Mouse (Mus musculus): ENCODE results near the gene Ppp1r13b. TPM values are rescaled to one million over a fixed set of nuclear protein-coding genes. Genes with fewer than 3 reads are reported as not detected.
"Not testable (repeated sequence)": the region's sequence is repeated elsewhere in the genome, so short reads cannot be mapped to it uniquely, and the experiment has no call there.

Ppp1r13b gene
- polyA plus RNA-seq (2015; fragmentation: Nextera tagmentation; extraction: Ambion mirVana), result 11.1 and 15.3 TPM in 2 replicates

DNA sequence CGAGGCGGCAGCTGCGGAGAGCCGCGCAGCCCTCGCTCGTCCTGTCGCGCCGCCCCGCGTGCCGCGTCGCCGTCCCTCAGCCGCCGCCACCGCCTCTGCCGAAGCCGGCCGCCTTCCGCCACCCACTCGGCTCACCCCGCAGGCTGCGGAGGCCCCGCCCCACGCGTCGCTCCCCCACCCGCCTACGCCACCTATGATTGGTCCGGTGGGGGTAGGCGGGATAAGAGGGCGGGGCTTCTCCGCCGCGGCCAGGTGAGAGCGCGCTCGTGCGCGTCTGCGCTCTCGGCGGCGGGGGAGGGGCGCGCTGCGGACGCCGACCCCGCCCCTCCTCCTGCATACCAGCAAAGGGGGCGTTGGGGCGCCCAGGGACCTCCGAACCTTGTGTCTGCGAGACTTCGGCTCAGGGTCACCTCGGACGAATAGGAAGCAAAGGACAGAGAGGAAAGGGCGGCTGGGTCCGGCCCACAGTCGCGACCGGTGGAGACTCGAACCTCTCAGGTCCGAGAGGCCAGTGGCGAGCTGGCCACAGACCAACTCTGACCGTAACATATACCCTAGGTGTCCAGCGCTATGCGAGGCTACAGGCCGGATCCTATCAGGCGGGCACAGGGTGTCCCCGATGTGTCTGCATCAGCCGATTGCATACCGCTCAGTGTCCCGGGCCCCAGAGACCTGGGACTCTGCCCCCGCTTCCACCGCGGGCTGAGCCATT, at the start of gene Ppp1r13b:
TSS of gene Ppp1r13b (minus strand) at position 141 of the 712 bp plus-strand sequence.
- no peaks in the 10 kb centered on the region for H3K27me3 ChIP-seq
- H3K4me3 ChIP-seq, result peak within 1 kb of the TSS; percentile 92
- peaks cover 14% of the 10 kb centered on the region for H3K4me1 ChIP-seq (replicated peaks)
- H3K4me2 ChIP-seq, result peak within 1 kb of the TSS; percentile 80
- peak within 1 kb of the TSS; percentile 89 for H3K9ac ChIP-seq
- under 1% methylated on average over 80 of the region's 80 CpGs for WGBS
- no peaks in the 10 kb centered on the region for H3K9me3 ChIP-seq (replicated peaks)
- peak within 1 kb of the TSS; percentile 94 for H3K27ac ChIP-seq
- ATAC-seq (replicated peaks; ENCODE audit: insufficient number of reproducible peaks, insufficient read depth, low FRiP score, low read depth), result peak; percentile 96
- H3K36me3 ChIP-seq, result no peaks in the 10 kb centered on the region

DNA sequence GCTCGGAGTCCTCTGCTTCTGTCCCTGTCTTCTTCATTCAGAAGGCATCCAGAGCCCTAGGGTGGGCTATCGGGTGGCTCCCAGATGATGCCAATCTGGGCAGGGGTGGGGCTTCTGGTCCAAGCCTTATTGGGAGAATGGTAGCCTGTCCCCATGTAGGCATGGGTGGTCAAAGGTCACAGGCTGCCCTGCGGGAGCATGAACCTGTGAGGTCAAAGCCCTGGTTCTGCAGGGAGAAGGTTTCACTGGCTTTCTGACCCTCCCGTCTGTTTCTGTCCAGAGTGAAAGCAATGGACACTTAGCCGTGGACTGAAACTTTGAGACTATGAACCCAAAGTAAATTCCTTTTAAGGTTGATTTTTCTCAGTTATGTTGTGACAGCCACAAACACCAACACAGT, 48.3 kb upstream of the Ppp1r13b start:
- H3K4me3 ChIP-seq, result no peak overlapping the region
- peaks cover 7% of the 10 kb centered on the region; the same call in 1 of the 2 replicates for H3K4me1 ChIP-seq (replicated peaks)
- no peak overlapping the region for H3K27ac ChIP-seq
- no peaks in the 10 kb centered on the region for H3K9me3 ChIP-seq (replicated peaks)
- H3K9ac ChIP-seq, result no peak overlapping the region
- ATAC-seq (replicated peaks; ENCODE audit: insufficient number of reproducible peaks, insufficient read depth, low FRiP score, low read depth), result no peak
- H3K4me2 ChIP-seq, result no peak overlapping the region
- 73% methylated on average over 5 of the region's 5 CpGs for WGBS
- H3K27me3 ChIP-seq, result no peaks in the 10 kb centered on the region
- H3K36me3 ChIP-seq, result peaks cover 21% of the 10 kb centered on the region

DNA sequence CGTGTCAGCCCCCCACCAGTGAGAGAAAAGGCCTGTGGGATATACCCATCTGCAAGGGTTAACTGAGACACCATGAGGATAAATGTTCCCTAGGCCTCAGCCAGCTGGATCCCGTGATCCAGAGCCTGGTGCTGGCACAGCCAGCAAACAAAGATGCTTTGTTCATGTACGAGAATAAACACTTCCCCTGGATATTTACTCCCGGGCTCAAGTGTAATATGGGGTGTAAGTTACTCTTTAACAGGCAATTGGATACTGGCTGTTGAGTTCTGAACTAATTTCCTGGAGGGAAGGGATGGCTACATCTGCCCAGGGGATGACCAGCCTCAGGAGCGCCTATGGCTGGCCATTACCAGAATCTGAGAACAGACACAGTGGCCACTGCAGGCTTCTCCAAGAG, 43.8 kb upstream of the Ppp1r13b start:
- ATAC-seq (replicated peaks; ENCODE audit: insufficient number of reproducible peaks, insufficient read depth, low FRiP score, low read depth), result no peak
- H3K27me3 ChIP-seq, result no peaks in the 10 kb centered on the region
- H3K9me3 ChIP-seq (replicated peaks), result no peaks in the 10 kb centered on the region
- no peak overlapping the region for H3K4me2 ChIP-seq
- no peaks in the 10 kb centered on the region for H3K36me3 ChIP-seq
- no peak overlapping the region for H3K9ac ChIP-seq
- 51% methylated on average over 5 of the region's 5 CpGs for WGBS
- no peaks in the 10 kb centered on the region for H3K4me1 ChIP-seq (replicated peaks)
- H3K27ac ChIP-seq, result no peak overlapping the region
- no peak overlapping the region for H3K4me3 ChIP-seq

DNA sequence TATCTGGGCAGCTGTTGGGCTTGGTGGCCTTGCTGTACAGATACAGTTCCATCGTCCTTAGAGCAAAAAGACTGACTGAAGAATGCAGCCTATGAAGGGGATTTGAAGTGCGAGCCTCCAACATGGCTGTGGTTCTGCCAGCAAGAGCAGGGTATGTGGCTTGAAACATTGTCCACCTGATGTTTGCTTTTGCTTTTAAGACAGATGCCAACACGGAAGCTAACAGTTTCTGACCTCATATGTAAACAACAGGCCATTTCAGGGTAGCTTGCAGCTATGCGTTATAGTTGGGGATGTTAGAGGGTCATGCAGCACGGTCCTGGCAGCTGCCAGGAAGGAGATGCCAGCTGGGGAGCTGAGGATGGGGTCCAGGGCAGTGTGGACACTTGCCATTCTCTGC, 42.6 kb upstream of the Ppp1r13b start:
- H3K4me2 ChIP-seq, result no peak overlapping the region
- 64% methylated on average over 5 of the region's 5 CpGs for WGBS
- H3K4me3 ChIP-seq, result no peak overlapping the region
- no peak overlapping the region for H3K27ac ChIP-seq
- H3K9ac ChIP-seq, result no peak overlapping the region
- no peaks in the 10 kb centered on the region for H3K36me3 ChIP-seq
- H3K4me1 ChIP-seq (replicated peaks), result peaks cover 7% of the 10 kb centered on the region
- H3K27me3 ChIP-seq, result no peaks in the 10 kb centered on the region
- H3K9me3 ChIP-seq (replicated peaks), result no peaks in the 10 kb centered on the region
- no peak for ATAC-seq (replicated peaks; ENCODE audit: insufficient number of reproducible peaks, insufficient read depth, low FRiP score, low read depth)

DNA sequence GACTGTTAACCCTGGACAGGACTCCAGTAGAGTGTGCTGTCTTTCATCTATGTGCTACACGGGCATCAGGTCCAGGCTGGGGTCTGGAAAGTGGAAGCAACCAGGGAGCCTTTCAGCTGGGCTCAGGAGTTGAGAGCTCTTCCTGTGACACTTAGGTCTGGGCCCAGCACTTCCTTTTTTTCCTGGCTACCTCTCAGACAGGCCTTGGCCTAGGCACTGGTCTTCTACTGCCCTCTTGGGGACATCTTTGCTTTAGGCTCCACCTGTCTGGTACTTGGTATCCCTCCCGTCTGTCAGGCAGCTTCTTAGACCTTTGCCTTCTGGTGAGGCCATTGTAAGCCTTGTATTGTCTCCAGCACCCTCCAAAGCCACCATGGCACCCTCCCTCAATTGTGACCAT, 38.8 kb upstream of the Ppp1r13b start:
- no peak overlapping the region for H3K9ac ChIP-seq
- no peak overlapping the region for H3K4me3 ChIP-seq
- 0 out of 2 replicates have a peak overlapping the region, but pooled peaks have one; percentile 6 for H3K4me2 ChIP-seq
- H3K36me3 ChIP-seq, result no peaks in the 10 kb centered on the region
- ATAC-seq (replicated peaks; ENCODE audit: insufficient number of reproducible peaks, insufficient read depth, low FRiP score, low read depth), result 0 out of 2 replicates have a peak, but pooled peaks have one; percentile 14
- no peaks in the 10 kb centered on the region for H3K27me3 ChIP-seq
- peak overlapping the region; percentile 90 for H3K27ac ChIP-seq
- H3K9me3 ChIP-seq (replicated peaks), result no peaks in the 10 kb centered on the region
- 25% methylated on average over 2 of the region's 2 CpGs for WGBS
- peaks cover 28% of the 10 kb centered on the region for H3K4me1 ChIP-seq (replicated peaks)

DNA sequence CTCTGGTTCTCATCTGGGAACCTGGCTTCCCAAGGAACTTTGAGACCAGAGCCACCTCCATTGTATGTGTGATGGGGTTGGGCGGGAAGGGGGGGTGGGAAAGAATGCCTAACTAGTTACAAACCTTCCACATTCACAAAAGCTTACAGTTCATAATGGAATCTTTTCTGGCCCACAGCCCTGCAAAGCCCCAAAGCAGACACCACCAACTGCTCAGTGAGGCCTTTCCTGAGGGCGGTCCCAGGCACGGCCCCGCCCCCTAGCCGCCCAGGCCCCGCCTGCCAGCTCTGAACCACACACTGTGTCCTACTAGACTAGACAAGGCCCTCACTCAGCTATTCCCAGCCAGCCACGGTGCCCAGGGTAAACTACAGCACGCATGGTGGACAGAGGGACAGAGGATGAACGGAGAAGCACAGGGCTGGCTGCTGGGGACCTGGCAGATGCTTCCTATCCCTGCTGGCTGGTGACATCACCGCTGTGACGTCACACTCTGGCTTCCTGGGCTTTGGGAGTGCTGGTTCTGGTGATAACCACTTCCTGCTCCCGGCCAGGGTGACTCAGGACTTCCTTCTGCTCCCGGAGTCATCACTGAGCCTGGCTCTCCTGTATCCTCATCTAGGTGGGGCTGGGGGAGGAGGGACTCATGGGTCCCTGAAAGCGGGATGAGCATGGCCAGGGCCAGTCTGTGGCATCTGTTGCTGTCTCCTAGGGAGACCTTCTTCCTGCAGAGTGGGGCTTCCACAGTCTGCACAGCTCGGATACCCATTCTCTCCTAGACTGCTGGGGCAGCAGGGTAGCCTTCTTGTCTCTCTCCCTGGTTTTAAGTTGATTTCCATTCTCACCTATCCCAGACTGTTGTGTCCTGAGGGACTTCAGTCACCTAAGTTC, 38.1 kb upstream of the Ppp1r13b start:
- H3K9ac ChIP-seq, result not testable (repeated sequence)

DNA sequence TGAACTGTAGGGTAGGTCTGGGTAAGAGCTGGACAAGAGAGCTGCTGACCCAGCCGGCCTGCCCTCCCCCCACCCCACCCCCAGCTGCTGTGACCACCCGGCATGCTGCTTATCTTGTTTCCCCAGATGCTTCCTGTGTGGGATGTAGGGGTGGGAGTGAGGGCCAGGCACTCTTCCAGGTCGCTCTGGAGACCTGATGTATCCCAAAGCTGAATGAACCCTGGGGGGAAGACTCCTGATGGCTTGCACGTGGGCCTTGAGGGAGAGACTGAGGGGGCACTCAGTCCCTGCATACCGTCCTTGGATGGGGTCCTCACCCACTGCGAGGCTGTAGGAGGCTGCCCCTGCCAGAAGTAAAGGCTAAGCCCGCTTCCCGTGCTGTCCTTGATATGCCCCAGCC, 37.2 kb upstream of the Ppp1r13b start:
- Histone ChIP-seq H3K4me1 (replicated peaks) (peaks cover 28% of the 10 kb centered on the region), H3K9ac (peak overlapping the region; percentile 29; the same call in 1 of the 2 replicates), H3K27me3 (no peaks in the 10 kb centered on the region), H3K4me3 (no peak overlapping the region), H3K9me3 (replicated peaks) (no peaks in the 10 kb centered on the region), H3K4me2 (peak overlapping the region; percentile 12), H3K27ac (peak overlapping the region; percentile 90), H3K36me3 (no peaks in the 10 kb centered on the region)
- ATAC-seq (replicated peaks; ENCODE audit: insufficient number of reproducible peaks, insufficient read depth, low FRiP score, low read depth), result peak; percentile 61
- 8% methylated on average over 8 of the region's 8 CpGs for WGBS

More for the DNA sequence above, 38.1 kb upstream of the Ppp1r13b start:
- peak; percentile 71 for ATAC-seq (replicated peaks; ENCODE audit: insufficient number of reproducible peaks, insufficient read depth, low FRiP score, low read depth)
- WGBS, result 30% methylated on average over 12 of the region's 15 CpGs
- H3K9me3 ChIP-seq (replicated peaks); H3K27me3 ChIP-seq; H3K4me3 ChIP-seq; H3K36me3 ChIP-seq: not testable (repeated sequence)
- Histone ChIP-seq H3K27ac (peak overlapping the region; percentile 90), H3K4me1 (replicated peaks) (peaks cover 28% of the 10 kb centered on the region), H3K4me2 (peak overlapping the region; percentile 12; the same call in 1 of the 2 replicates)

DNA sequence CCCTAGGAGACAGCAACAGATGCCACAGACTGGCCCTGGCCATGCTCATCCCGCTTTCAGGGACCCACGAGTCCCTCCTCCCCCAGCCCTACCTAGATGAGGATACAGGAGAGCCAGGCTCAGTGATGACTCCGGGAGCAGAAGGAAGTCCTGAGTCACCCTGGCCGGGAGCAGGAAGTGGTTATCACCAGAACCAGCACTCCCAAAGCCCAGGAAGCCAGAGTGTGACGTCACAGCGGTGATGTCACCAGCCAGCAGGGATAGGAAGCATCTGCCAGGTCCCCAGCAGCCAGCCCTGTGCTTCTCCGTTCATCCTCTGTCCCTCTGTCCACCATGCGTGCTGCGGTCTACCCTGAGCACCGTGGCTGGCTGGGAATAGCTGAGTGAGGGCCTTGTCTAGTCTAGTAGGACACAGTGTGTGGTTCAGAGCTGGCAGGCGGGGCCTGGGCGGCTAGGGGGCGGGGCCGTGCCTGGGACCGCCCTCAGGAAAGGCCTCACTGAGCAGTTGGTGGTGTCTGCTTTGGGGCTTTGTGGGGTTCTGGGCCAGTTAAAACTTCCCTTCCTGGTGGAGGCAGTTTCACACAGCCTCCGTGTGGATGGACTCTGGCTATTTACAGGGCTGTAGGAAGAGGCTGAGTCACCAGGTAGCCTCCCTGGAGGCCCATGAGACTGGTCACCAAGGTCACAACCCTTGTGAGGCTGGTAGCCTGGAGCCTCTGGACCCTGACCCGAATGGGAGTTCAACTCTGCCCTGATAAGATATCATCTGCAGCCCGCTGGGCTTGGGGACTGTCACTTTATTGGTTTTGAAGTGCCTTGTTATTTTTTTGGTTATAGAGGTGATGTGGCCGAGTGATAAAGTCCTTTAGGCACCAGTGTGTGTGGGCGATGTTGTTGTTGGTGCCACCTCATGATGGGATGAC, 36.4 kb upstream of the Ppp1r13b start:
- not testable (repeated sequence) for H3K36me3 ChIP-seq; H3K9me3 ChIP-seq (replicated peaks); H3K9ac ChIP-seq; H3K27me3 ChIP-seq
- peaks cover 28% of the 10 kb centered on the region for H3K4me1 ChIP-seq (replicated peaks)
- peak overlapping the region; percentile 22 for H3K4me3 ChIP-seq
- ATAC-seq (replicated peaks; ENCODE audit: insufficient number of reproducible peaks, insufficient read depth, low FRiP score, low read depth), result peak; percentile 67
- H3K4me2 ChIP-seq, result peak overlapping the region; percentile 47
- H3K27ac ChIP-seq, result peak overlapping the region; percentile 90
- WGBS, result 43% methylated on average over 17 of the region's 20 CpGs

DNA sequence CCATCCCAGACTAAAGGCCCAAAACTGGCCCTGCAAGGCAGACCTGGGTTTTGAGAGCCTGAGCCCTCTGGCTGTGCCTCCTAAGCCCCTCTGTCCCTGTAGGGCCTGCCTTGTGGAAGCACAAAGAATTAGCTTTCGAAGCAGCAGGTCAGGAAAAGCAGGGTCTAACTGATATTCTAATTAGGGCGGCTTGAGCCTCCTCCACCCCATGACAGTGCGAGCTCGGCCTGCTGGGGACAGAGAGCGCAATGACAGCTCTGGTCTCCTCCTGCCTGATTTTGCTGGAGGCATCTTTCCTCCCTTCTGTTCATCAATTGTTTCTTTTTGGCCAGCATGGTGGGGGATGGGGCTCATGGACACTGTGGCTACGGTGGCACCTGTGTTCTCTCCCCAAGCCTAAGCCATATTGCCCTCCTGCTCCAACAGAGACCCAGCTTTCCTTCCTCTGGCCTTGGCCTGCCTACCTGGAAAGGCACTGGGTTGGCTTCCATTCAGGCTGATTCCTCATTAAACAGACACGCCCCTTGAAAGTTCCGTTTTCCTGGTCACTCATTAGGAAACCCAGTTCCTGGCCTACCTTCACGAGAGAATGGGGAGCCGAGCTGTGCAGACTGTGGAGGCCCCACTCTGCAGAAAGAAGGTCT, 35.6 kb upstream of the Ppp1r13b start:
- Histone ChIP-seq H3K27ac (peak overlapping the region; percentile 90), H3K36me3 (no peaks in the 10 kb centered on the region), H3K9ac (no peak overlapping the region; the same call in 1 of the 2 replicates), H3K4me2 (peak overlapping the region; percentile 47), H3K27me3 (no peaks in the 10 kb centered on the region), H3K4me3 (peak overlapping the region; percentile 22), H3K4me1 (replicated peaks) (peaks cover 36% of the 10 kb centered on the region), H3K9me3 (replicated peaks) (no peaks in the 10 kb centered on the region)
- no peak for ATAC-seq (replicated peaks; ENCODE audit: insufficient number of reproducible peaks, insufficient read depth, low FRiP score, low read depth)
- 65% methylated on average over 10 of the region's 10 CpGs for WGBS

DNA sequence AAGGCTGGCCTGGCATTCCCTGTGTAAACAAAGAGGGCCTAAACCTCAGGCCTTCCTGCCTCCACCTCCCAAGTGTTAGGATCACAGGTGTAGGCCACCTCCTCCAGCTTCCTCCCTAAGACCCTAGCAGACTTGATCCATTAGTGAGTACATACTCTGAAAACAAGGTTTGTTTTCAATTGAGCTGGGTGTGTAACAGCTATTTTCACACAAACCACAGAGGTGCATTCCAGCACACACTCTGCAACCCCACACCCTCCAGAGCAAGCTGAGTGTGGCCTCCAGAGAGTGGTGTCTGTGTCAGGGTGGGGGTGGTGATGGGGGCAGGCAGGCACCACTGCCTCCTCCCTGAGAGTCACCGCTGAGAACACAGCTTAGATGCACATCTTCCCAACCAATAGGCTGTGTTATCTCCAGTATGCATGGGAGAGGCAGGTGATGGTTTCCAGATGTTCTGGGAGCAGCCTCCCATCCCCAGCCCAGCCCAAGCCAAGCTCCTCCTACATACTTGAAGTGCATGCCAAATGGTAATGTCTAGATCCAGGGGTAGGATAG, 30.8 kb upstream of the Ppp1r13b start:
- Histone ChIP-seq H3K4me3 (no peak overlapping the region), H3K9ac (no peak overlapping the region), H3K9me3 (replicated peaks) (no peaks in the 10 kb centered on the region), H3K36me3 (no peaks in the 10 kb centered on the region), H3K27me3 (no peaks in the 10 kb centered on the region), H3K27ac (peak overlapping the region; percentile 45; the same call in 1 of the 2 replicates), H3K4me1 (replicated peaks) (peaks cover 45% of the 10 kb centered on the region), H3K4me2 (no peak overlapping the region)
- peak; percentile 28; the same call in 1 of the 2 replicates for ATAC-seq (replicated peaks; ENCODE audit: insufficient number of reproducible peaks, insufficient read depth, low FRiP score, low read depth)
- 29% methylated on average over 1 of the region's 1 CpGs for WGBS
